Mouse (Mus musculus) cerebellum, adult 2 months (tissue): ENCODE results near the gene Ank2. TPM values are rescaled to one million over a fixed set of nuclear protein-coding genes. Genes with fewer than 3 reads are reported as not detected.

Experiments
- DNase-seq, 2 experiments: peaks; one replicate each; pipeline ENCODE4 v3.0.0; 2021
- H3K27ac ChIP-seq: fragments of 200-500 bp; 2 replicates; pipeline ENCODE4 v1.5.1; 2012; ENCODE audit warnings: low read length, control low read depth, inconsistent platforms; ENCODE audit not compliant: insufficient read depth
- H3K27me3 ChIP-seq: fragments of 200-500 bp; 2 replicates; pipeline ENCODE4 v1.6.1; 2012; ENCODE audit warnings: inconsistent platforms, mild to moderate bottlenecking, low read length, moderate library complexity; ENCODE audit not compliant: control insufficient read depth, insufficient read depth
- H3K4me1 ChIP-seq: fragments of 200-500 bp; 2 replicates; pipeline ENCODE4 v1.6.1; 2011; ENCODE audit warnings: low read length; ENCODE audit not compliant: control insufficient read depth, insufficient read depth
- H3K4me3 ChIP-seq: fragments of 200-500 bp; replicated peaks from 2 replicates; pipeline ENCODE3; 2011; ENCODE audit warnings: mild to moderate bottlenecking, low read depth, low read length, control low read depth; ENCODE audit not compliant: insufficient read depth
- CTCF ChIP-seq: fragments of 200-500 bp; IDR thresholded peaks from 2 replicates; pipeline ENCODE4 v1.5.1; 2011; ENCODE audit warnings: low read depth, mild to moderate bottlenecking, control low read depth, low read length, moderate library complexity, borderline replicate concordance; ENCODE audit not compliant: insufficient read depth
- POLR2A ChIP-seq: fragments of 200-500 bp; IDR thresholded peaks from 2 replicates; pipeline ENCODE4 v1.6.1; 2011; ENCODE audit warnings: low read length, control low read depth, borderline replicate concordance; ENCODE audit not compliant: insufficient read depth
- WGBS: fragments of 180-500 bp; shearing (Covaris S2); methylation state at CpG from one replicate; pipeline ENCODE4 v1.1.7; 2018; 5-methylcytosine and 5-hydroxymethylcytosine counted together
- polyA plus RNA-seq: library from polyadenylated mRNA; depleted of rRNA; stranded (reverse); fragments of >200 nt; gene quantifications from 2 replicates; pipeline ENCODE4 v1.2.3, GENCODE M21; 2012

Ank2 gene
- polyA plus RNA-seq, 1 experiment, result 457 TPM

DNA sequence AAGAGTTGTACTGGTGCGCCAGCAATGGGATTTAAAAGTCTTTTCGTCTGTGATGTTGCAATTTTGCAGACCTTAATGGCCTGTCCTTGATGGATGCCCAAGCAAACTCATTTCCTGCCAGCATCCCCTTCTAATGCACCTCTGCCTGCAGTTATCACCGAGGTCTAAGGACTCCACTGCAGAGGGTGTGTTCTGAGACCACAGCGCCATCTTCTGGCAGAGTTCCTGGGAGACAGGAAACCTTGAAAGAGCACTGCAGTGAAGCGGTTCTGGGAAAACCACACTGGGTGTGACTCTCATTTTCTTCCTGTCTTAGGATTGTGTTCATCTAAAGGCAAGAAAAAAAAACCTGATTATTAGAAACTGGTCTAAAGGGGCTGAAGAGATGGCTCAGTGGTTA, 53.0 kb downstream of the Ank2 start:
- H3K4me1 ChIP-seq, result no peaks in the 10 kb centered on the region

DNA sequence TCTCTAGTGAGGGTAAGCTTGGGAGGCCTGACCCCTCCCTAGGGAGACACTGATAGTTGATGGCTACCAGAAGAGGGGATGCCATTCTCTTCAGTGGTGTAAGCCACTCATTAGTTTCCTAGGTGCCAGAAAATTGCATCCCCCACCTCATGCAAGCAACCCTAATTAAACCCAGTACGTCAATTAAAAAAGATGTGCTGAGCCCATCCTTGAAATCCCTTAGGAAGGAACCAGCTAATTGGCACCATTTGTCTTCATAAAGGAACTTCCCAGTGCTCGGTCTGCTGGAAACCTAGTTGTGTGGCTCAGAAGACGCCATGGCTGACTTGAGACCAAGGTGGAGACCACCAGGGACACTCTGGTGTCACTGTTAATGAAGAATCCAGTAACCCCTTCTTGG, 65.9 kb downstream of the Ank2 start:
- no peak for DNase-seq
- H3K4me1 ChIP-seq, result no peaks in the 10 kb centered on the region
- H3K27ac ChIP-seq, result no peak overlapping the region
- TF ChIP-seq CTCF (no peak), POLR2A (no peak)
- 52% methylated on average over 3 of the region's 3 CpGs for WGBS
- H3K27me3 ChIP-seq, result no peaks in the 10 kb centered on the region
- H3K4me3 ChIP-seq, result no peak overlapping the region

More for the DNA sequence above, 53.0 kb downstream of the Ank2 start:
- TF ChIP-seq CTCF, result peak; percentile 65
- TF ChIP-seq POLR2A, result no peak
- Histone ChIP-seq H3K27ac (no peak overlapping the region), H3K4me3 (no peak overlapping the region), H3K27me3 (no peaks in the 10 kb centered on the region)
- WGBS, result 41% methylated on average over 5 of the region's 5 CpGs
- DNase-seq, result peak; percentile 41 to 44

GRCm38 (mm10) chr3:127429866-127430265, 69.3 kb downstream of the Ank2 start:
- H3K27me3 ChIP-seq, result no peaks in the 10 kb centered on the region
- no peak for TF ChIP-seq POLR2A
- no peak for TF ChIP-seq CTCF
- H3K4me3 ChIP-seq, result no peak overlapping the region
- DNase-seq, result peak; percentile 25 to 26
- H3K4me1 ChIP-seq, result no peaks in the 10 kb centered on the region
- 16% methylated on average over 13 of the region's 13 CpGs for WGBS
- H3K27ac ChIP-seq, result no peak overlapping the region

- 92% methylated on average over 3 of the region's 3 CpGs for WGBS
- Histone ChIP-seq H3K4me1 (no peaks in the 10 kb centered on the region), H3K27ac (no peak overlapping the region), H3K4me3 (no peak overlapping the region), H3K27me3 (no peaks in the 10 kb centered on the region)
- TF ChIP-seq POLR2A, result no peak
- 0 out of 2 replicates have a peak, but pooled peaks have one; percentile 16 for TF ChIP-seq CTCF
- no peak for DNase-seq
Observed at GRCm38 (mm10) chr3:127428527-127428926, 70.6 kb downstream of the Ank2 start.

- DNase-seq, result no peak
- no peaks in the 10 kb centered on the region for H3K27me3 ChIP-seq
- H3K27ac ChIP-seq, result 0 out of 2 replicates have a peak overlapping the region, but pooled peaks have one; percentile 13
- 72% methylated on average over 4 of the region's 4 CpGs for WGBS
- no peaks in the 10 kb centered on the region for H3K4me1 ChIP-seq
- TF ChIP-seq POLR2A (no peak), CTCF (no peak)
- H3K4me3 ChIP-seq, result no peak overlapping the region
Observed at GRCm38 (mm10) chr3:127416950-127417349, 82.2 kb downstream of the Ank2 start.

DNA sequence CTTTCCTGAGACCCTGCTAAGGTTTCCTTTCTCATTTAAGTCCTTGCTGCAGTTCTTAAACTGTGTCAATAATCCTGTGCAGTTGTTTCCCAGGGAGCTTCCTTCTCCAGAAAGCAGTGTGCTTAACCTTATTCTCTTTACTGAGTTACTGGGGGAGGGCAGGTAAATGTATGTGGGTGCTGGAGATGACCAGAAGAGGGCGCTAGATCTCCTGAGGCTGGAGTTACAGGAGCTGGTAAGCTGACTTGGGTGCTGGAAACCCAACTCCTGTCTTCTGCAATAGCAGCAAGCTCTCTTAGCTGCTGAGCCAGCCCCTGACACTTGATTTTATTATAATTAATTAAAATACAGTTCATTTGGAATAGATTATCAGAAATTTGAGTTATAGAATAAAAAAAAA, 84.7 kb downstream of the Ank2 start:
- TF ChIP-seq POLR2A (no peak), CTCF (no peak)
- H3K4me3 ChIP-seq, result no peak overlapping the region
- 45% methylated on average over 1 of the region's 1 CpGs for WGBS
- no peak for DNase-seq
- H3K27ac ChIP-seq, result no peak overlapping the region
- H3K4me1 ChIP-seq, result no peaks in the 10 kb centered on the region
- no peaks in the 10 kb centered on the region for H3K27me3 ChIP-seq

GRCm38 (mm10) chr3:127408684-127409550, 90.2 kb downstream of the Ank2 start:
- 14% methylated on average over 23 of the region's 23 CpGs for WGBS
- Histone ChIP-seq H3K4me3 (peak overlapping the region; percentile 82), H3K4me1 (peaks cover 9% of the 10 kb centered on the region), H3K27ac (peak overlapping the region; percentile 15; the same call in 1 of the 2 replicates), H3K27me3 (no peaks in the 10 kb centered on the region)
- DNase-seq, result peak; percentile 74 to 75
- TF ChIP-seq CTCF (no peak), POLR2A (peak; percentile 57; the same call in 1 of the 2 replicates)

- H3K27ac ChIP-seq, result peak overlapping the region; percentile 15; the same call in 1 of the 2 replicates
- TF ChIP-seq CTCF (no peak), POLR2A (no peak)
- 2% methylated on average over 9 of the region's 9 CpGs for WGBS
- H3K4me3 ChIP-seq, result peak overlapping the region; percentile 82
- H3K27me3 ChIP-seq, result no peaks in the 10 kb centered on the region
- peaks cover 9% of the 10 kb centered on the region for H3K4me1 ChIP-seq
- DNase-seq, result peak; percentile 15 to 23
Observed at GRCm38 (mm10) chr3:127407868-127408574, 91.1 kb downstream of the Ank2 start.
